Mouse (Mus musculus): ENCODE measurements at regions not wholly inside any gene's neighbourhood (a gene's known extent, or its start where the extent isn't known, plus 50 kb on each side); places are given as distances from the start of the nearest gene placed in this dataset.

DNA sequence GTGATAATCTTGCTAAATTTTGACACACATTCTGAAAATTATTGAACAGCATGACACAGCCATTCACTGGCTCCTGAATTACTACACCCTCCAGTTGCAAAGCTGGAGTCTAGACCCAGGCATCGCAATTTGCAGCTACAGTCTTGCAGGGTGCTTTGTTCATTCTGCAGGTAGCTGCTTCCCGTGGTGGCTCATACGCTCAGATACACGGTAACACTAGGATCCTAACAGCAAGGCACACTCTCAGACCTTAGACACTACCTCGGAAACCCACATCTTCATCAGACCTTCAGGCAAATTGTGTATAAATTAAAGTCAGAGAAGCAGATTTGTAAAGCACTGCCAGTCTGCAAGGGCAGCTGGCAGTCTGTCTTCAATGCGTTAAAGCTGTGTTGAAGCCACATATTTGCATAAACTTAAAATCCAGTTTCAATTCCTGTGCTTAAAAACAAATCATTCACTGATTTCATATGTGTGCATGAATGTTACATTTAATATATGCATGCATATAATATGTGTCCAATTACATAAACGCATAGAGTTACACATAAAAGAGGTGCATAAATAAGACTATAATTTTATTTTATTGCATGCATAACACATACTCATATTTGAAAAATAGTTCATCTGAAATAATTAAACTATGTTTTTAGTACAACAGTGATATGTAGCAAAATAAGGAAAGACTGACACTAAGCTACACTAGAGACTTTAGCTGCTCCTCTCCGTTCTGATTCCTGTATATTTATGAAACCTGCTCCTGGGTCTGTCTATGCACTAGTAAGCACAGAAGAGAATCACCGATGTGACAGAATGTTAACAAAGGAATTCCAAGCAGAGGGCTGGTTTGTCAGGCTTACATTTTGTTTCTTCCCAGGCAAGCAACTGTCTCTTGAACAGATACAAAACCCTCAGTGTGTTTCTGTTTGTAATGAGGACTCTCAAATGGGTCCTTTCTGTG is 227.5 kb upstream of the Itga1 start:
- TF ChIP-seq CTCF (conservative IDR thresholded peaks at IDR 0.05 in 1 of 2, IDR thresholded peaks at IDR 0.05 in 1 of 2; ENCODE audit: low read depth in 2 of 2, low read length in 2 of 2) = no peak
- no peak for TF ChIP-seq JUN (IDR thresholded peaks at IDR 0.05; ENCODE audit: insufficient read depth, low read depth, low read length)
